Mouse (Mus musculus) C2C12 (cell line): Measurements from ENCODE around the gene Gm17949. TPM values are rescaled to one million over a fixed set of nuclear protein-coding genes. Genes with fewer than 3 reads are reported as not detected.
"Not testable (repeated sequence)": the region's sequence is repeated elsewhere in the genome, so short reads cannot be mapped to it uniquely, and the experiment has no call there.

Experiments
- H3K27me3 ChIP-seq: one replicate; pipeline ENCODE4 v1.6.1; 2011; ENCODE audit not compliant: control insufficient read depth, insufficient read depth, insufficient read length
- H3K36me3 ChIP-seq: one replicate; pipeline ENCODE4 v1.6.1; 2011; ENCODE audit not compliant: control insufficient read depth, insufficient read depth
- H3K4me3 ChIP-seq: one replicate; pipeline ENCODE4 v1.5.1; 2011; ENCODE audit warnings: mild to moderate bottlenecking, control low read depth; ENCODE audit not compliant: poor library complexity, insufficient read depth, severe bottlenecking
- H3K79me2 ChIP-seq: one replicate; pipeline ENCODE4 v1.6.1; 2011; ENCODE audit not compliant: control insufficient read depth, insufficient read depth
- H3K79me3 ChIP-seq: one replicate; pipeline ENCODE4 v1.6.1; 2011; ENCODE audit warnings: low read depth, control low read depth
- H3ac ChIP-seq: one replicate; pipeline ENCODE3; 2011; ENCODE audit warnings: low read depth; ENCODE audit not compliant: control insufficient read depth, insufficient read length
- CEBPB ChIP-seq: IDR thresholded peaks from one replicate; pipeline ENCODE4 v1.6.1; 2011; ENCODE audit warnings: low read depth, mild to moderate bottlenecking, control low read depth, moderate library complexity
- CTCF ChIP-seq: IDR thresholded peaks from one replicate; pipeline ENCODE4 v1.5.1; 2011; ENCODE audit not compliant: control insufficient read depth, insufficient read depth, insufficient read length
- FOSL1 ChIP-seq: IDR thresholded peaks from one replicate; pipeline ENCODE4 v1.8.0; 2011; ENCODE audit warnings: mild to moderate bottlenecking, low read length; ENCODE audit not compliant: poor library complexity, insufficient read depth, severe bottlenecking
- MAX ChIP-seq: IDR thresholded peaks from one replicate; pipeline ENCODE4 v1.6.1; 2011; ENCODE audit warnings: mild to moderate bottlenecking, control low read depth
- MYOD1 ChIP-seq: IDR thresholded peaks from one replicate; pipeline ENCODE4 v1.6.1; 2011; ENCODE audit warnings: low read depth; ENCODE audit not compliant: control insufficient read depth, insufficient read length
- MYOG ChIP-seq: IDR thresholded peaks from one replicate; pipeline ENCODE4 v1.6.1; 2011; ENCODE audit not compliant: control insufficient read depth, insufficient read length; ENCODE audit errors: extremely low read depth
- USF1 ChIP-seq: IDR thresholded peaks from one replicate; pipeline ENCODE4 v1.6.1; 2011; ENCODE audit warnings: low read depth, mild to moderate bottlenecking, control low read depth, moderate library complexity
- polyA plus RNA-seq: library from polyadenylated mRNA; unstranded; fragments of >200 nt; fragmentation: generic; extraction: Trizol; gene quantifications from one replicate; pipeline ENCODE4 v1.2.1, GENCODE M21; 2012; ENCODE audit warnings: missing spikeins

The Gm17949 gene
- polyA plus RNA-seq, 1 experiment, result not detected

DNA sequence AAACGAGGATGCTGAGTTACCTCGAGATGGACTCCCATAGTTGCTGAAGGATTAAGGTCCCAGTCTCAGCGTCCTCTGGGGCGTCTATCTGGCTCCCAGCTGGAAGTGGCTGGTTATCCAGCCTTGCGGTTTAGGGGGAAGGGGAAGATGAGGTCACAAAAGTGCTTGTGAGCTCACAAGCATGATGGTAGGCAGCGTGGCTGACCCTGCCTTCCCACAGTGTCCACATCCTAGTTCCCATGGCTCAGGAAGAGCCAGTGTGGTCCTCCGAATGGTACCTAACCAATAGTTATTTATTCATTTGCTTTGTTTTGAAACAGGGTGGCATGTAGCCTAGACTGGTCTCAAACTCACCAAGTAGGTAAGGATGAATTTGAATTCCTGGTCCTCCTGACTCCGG, 30.3 kb downstream of the Gm17949 start, which contains the start of gene Slc25a41:
Gene Slc25a41, minus strand, starts transcription at position 101 of the 400 bp plus-strand sequence.
- no peaks in the 10 kb centered on the region for H3K79me2 ChIP-seq
- H3K79me3 ChIP-seq, result no peaks in the 10 kb centered on the region
- no peak for TF ChIP-seq MAX
- TF ChIP-seq CTCF, result no peak
- no peak for TF ChIP-seq USF1
- no peak for TF ChIP-seq FOSL1
- TF ChIP-seq CEBPB, result no peak
- no peak for TF ChIP-seq MYOG
- TF ChIP-seq MYOD1, result no peak
- H3K36me3 ChIP-seq, result no peaks in the 10 kb centered on the region
- no peak within 1 kb of the TSS for H3K4me3 ChIP-seq
- H3ac ChIP-seq, result no peak within 1 kb of the TSS
- peaks cover 35% of the 10 kb centered on the region for H3K27me3 ChIP-seq

GRCm38 (mm10) chr17:57047406-57047805, 36.1 kb downstream of the Gm17949 start:
- Histone ChIP-seq H3K27me3 (peaks cover 16% of the 10 kb centered on the region), H3K79me3 (no peaks in the 10 kb centered on the region), H3K4me3 (no peak overlapping the region), H3K79me2 (no peaks in the 10 kb centered on the region), H3K36me3 (no peaks in the 10 kb centered on the region), H3ac (no peak overlapping the region)
- TF ChIP-seq CEBPB (no peak), CTCF (no peak), MYOG (no peak), MAX (no peak), USF1 (no peak), MYOD1 (no peak), FOSL1 (no peak)

- Histone ChIP-seq H3K27me3 (peaks cover 16% of the 10 kb centered on the region), H3K79me2 (no peaks in the 10 kb centered on the region), H3K4me3 (no peak overlapping the region), H3ac (no peak overlapping the region), H3K79me3 (no peaks in the 10 kb centered on the region), H3K36me3 (no peaks in the 10 kb centered on the region)
- TF ChIP-seq MAX (no peak), CTCF (no peak), MYOG (no peak), USF1 (no peak), CEBPB (no peak), FOSL1 (no peak), MYOD1 (no peak)
Measured at GRCm38 (mm10) chr17:57048816-57049215, 37.5 kb downstream of the Gm17949 start.

DNA sequence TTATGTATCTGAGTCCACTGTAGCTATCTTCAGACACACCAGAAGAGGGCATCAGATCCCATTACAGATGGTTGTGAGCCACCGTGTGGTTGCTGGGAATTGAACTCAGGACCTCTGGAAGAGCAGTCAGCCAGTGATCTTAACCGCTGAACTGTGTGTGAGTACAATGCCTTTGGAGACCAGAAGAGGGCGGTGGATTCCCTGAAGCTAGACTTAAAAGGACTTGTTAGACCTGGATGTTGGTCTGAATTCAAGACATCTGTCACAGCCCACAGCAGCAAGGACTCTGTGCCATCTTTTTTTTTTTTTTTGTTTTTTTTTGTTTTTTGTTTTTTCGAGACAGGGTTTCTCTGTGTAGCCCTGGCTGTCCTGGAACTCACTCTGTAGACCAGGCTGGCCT, 40.4 kb downstream of the Gm17949 start:
- not testable (repeated sequence) for H3ac ChIP-seq, H3K79me2 ChIP-seq, H3K79me3 ChIP-seq, H3K27me3 ChIP-seq, H3K36me3 ChIP-seq, H3K4me3 ChIP-seq

GRCm38 (mm10) chr17:57056246-57056645, 45.0 kb downstream of the Gm17949 start:
- no peak overlapping the region for H3ac ChIP-seq
- H3K4me3 ChIP-seq, result no peak overlapping the region
- TF ChIP-seq CEBPB (no peak), MAX (no peak), FOSL1 (no peak), CTCF (no peak), MYOG (no peak), USF1 (no peak)
- H3K36me3 ChIP-seq, result no peaks in the 10 kb centered on the region
- no peaks in the 10 kb centered on the region for H3K79me3 ChIP-seq
- peaks cover 24% of the 10 kb centered on the region for H3K27me3 ChIP-seq
- no peaks in the 10 kb centered on the region for H3K79me2 ChIP-seq

- Histone ChIP-seq H3K36me3 (no peaks in the 10 kb centered on the region), H3ac (no peak within 1 kb of the TSS), H3K27me3 (peaks cover 43% of the 10 kb centered on the region), H3K79me2 (no peaks in the 10 kb centered on the region), H3K79me3 (no peaks in the 10 kb centered on the region), H3K4me3 (no peak within 1 kb of the TSS)
- TF ChIP-seq MYOD1 (no peak), USF1 (no peak), FOSL1 (no peak), CTCF (no peak), MAX (no peak), MYOG (no peak), CEBPB (no peak)
Measured at GRCm38 (mm10) chr17:57058891-57059485, 47.7 kb downstream of the Gm17949 start, which contains the start of gene Crb3. TSS of gene Crb3 (plus strand) at chr17:57059105.
